Mouse (Mus musculus) heart, postnatal 0 days (tissue): ENCODE results near the gene Ppm1l. TPM values are rescaled to one million over a fixed set of nuclear protein-coding genes. Genes with fewer than 3 reads are reported as not detected.

Experiments
- ATAC-seq: fragments of 200-750 bp; cut with Nextera tagmentation; 2 replicates; pipeline ENCODE4 v1.8.0; 2017; ENCODE audit warnings: low read depth, moderate number of reproducible peaks, moderate library complexity; ENCODE audit not compliant: insufficient read depth
- DNase-seq: peaks from one replicate; pipeline ENCODE4 v3.0.0-alpha.2; 2016; ENCODE audit warnings: low spot score
- H3K27ac ChIP-seq: fragments of 300-500 bp; sonication (generic); 2 replicates; pipeline ENCODE4 v1.5.1; 2014; ENCODE audit warnings: low read depth, mild to moderate bottlenecking
- H3K27me3 ChIP-seq: fragments of 300-500 bp; sonication (generic); 2 replicates; pipeline ENCODE4 v1.6.1; 2014; ENCODE audit warnings: low read length, mixed read lengths; ENCODE audit not compliant: control insufficient read depth, insufficient read depth
- H3K36me3 ChIP-seq: fragments of 300-500 bp; sonication (generic); replicated peaks from 2 replicates; pipeline ENCODE4 v1.6.1; 2014; ENCODE audit warnings: low read length, mixed read lengths; ENCODE audit not compliant: control insufficient read depth, insufficient read depth
- H3K4me1 ChIP-seq: fragments of 300-500 bp; sonication (generic); 2 replicates; pipeline ENCODE4 v1.6.1; 2014; ENCODE audit warnings: antibody characterized with exemption; ENCODE audit not compliant: control insufficient read depth, insufficient read depth
- H3K4me2 ChIP-seq: fragments of 300-500 bp; sonication (generic); 2 replicates; pipeline ENCODE4 v1.6.1; 2014; ENCODE audit warnings: low read depth, mild to moderate bottlenecking, low read length, moderate library complexity
- H3K4me3 ChIP-seq: fragments of 300-500 bp; sonication (generic); 2 replicates; pipeline ENCODE4 v1.5.1; 2014; ENCODE audit warnings: low read depth, low read length
- H3K9ac ChIP-seq: fragments of 300-500 bp; sonication (generic); replicated peaks from 2 replicates; pipeline ENCODE4 v1.6.1; 2014; ENCODE audit warnings: low read depth, low read length, mixed read lengths
- H3K9me3 ChIP-seq: fragments of 300-500 bp; sonication (generic); replicated peaks from 2 replicates; pipeline ENCODE4 v1.6.1; 2016; ENCODE audit warnings: low read length; ENCODE audit not compliant: control insufficient read depth
- CTCF ChIP-seq: IDR thresholded peaks from 2 replicates; pipeline ENCODE4 v1.5.1; 2016; ENCODE audit warnings: antibody characterized with exemption, control low read depth, low read depth
- EP300 ChIP-seq: IDR thresholded peaks from 2 replicates; pipeline ENCODE4 v1.6.1; 2016; ENCODE audit warnings: antibody characterized with exemption, low read depth
- WGBS: fragments of 180-500 bp; shearing (Covaris S2); extraction: QIAGEN DNeasy Blood & Tissue Kit; methylation state at CpG from one replicate; pipeline ENCODE4 v1.1.7; 2014; 5-methylcytosine and 5-hydroxymethylcytosine counted together
- polyA plus RNA-seq: library from polyadenylated mRNA; unstranded; fragments of >200 nt; fragmentation: Nextera tagmentation; extraction: Ambion mirVana; gene quantifications from 2 replicates; pipeline ENCODE4 v1.2.1, GENCODE M21; 2015
- total RNA-seq: library from RNA; depleted of rRNA; stranded (reverse); fragments of >200 nt; gene quantifications from 2 replicates; pipeline ENCODE4 v1.2.3, GENCODE M21; 2014; ENCODE audit warnings: low replicate concordance

Ppm1l gene
- total and polyA plus RNA-seq, 2 experiments from 2014 or later: 8.7 to 13.8 TPM

DNA sequence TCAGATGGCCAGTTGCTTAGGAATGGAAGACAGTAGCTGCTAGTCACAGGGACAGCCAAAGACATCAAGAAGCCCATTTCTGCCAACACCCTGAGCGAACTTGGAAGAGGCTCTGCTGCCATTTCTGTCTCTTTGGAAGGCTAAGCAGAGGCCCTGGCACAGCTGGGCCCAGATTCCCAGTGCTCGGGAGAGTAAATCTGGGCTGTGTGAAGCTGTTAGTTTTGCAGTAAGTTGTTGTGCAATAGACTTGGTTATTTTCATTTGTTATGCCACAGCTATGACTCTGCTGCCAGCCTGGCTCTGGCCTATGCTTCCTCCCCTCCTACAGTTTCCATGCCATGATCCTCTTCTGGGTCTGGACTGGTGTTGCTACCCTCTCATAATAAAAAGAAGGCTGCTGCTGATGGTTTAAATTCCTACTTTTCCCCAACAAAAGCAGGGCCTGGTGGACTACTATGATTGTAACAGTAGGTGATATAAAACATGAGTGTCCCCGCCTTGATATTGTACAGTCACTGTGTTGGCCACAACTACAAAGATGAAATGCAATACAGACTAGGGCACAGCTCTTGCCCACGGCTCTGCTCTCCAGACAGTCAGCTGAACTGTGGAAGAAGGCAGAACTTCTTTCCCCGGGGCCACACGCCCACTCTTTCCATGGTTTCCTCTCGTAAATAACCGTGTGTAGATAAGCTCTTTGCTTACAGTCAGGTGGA lies 207.9 kb downstream of the Ppm1l start:
- DNase-seq: no peak

DNA sequence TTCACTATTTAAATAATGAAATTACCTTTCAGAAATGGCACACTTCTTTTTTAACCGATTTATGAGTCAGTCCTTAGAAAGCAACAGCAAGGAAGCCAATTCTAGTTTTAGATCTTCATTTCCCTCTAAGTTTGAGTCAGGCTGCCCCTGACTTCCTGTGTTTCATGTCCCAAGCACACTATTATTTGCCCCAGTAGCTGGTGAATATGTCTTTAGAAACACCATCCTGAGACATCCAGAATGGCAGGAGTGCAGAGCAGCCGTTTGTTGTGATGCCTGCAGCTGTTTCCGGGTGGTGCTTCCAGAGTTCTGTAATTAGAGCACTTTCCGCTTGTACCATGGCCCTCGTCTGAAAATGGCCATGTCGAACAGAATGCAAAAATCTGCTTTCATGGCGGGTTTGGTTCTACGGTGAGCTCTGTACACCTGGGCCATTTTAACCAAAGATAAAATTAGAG lies 208.4 kb downstream of the Ppm1l start:
- H3K36me3 ChIP-seq: no peaks in the 10 kb centered on the region
- DNase-seq: no peak
- no peak for ATAC-seq

More for the DNA sequence above, 207.9 kb downstream of the Ppm1l start:
- Histone ChIP-seq H3K4me2 (no peak overlapping the region), H3K27me3 (no peaks in the 10 kb centered on the region), H3K4me1 (no peaks in the 10 kb centered on the region), H3K4me3 (no peak overlapping the region), H3K36me3 (no peaks in the 10 kb centered on the region), H3K9ac (no peak overlapping the region), H3K27ac (no peak overlapping the region), H3K9me3 (0 out of 2 replicates have a peak, but pooled peaks cover 4% of the 10 kb centered on the region)
- 62% methylated on average over 8 of the region's 8 CpGs for WGBS
- no peak for TF ChIP-seq CTCF
- no peak for TF ChIP-seq EP300
- no peak for ATAC-seq

DNA sequence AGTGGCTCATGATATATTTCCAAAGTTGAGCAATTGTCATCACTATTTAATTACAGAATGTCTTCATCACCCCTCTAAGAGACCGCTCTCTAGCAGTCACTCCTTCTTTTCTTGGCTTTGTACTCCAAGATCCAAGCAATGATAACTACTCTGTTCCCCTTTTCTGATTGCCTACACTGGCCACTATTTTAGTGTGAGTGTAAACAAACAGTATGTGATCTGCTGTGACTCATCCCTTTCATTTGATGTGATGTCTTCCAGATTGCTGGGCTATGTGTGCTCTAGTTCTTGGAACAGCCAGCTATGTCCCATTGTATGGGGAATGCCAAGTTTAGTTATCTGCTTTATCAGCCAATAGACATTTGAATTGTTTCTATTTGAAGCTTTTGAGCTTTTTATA lies 210.7 kb downstream of the Ppm1l start:
- H3K4me1 ChIP-seq: no peaks in the 10 kb centered on the region
- 0 out of 2 replicates have a peak, but pooled peaks cover under 1% of the 10 kb centered on the region for H3K9me3 ChIP-seq
- no peaks in the 10 kb centered on the region for H3K27me3 ChIP-seq
- H3K36me3 ChIP-seq: no peaks in the 10 kb centered on the region
- H3K9ac ChIP-seq: no peak overlapping the region
- ATAC-seq (no peak), DNase-seq (no peak)
- H3K27ac ChIP-seq: no peak overlapping the region
- no peak for TF ChIP-seq CTCF
- no peak for TF ChIP-seq EP300
- no peak overlapping the region for H3K4me3 ChIP-seq
- 100% methylated on average over 1 of the region's 1 CpGs for WGBS
- no peak overlapping the region for H3K4me2 ChIP-seq

More for the DNA sequence above, 208.4 kb downstream of the Ppm1l start:
- Histone ChIP-seq H3K9ac (no peak overlapping the region), H3K27me3 (no peaks in the 10 kb centered on the region), H3K9me3 (0 out of 2 replicates have a peak, but pooled peaks cover 4% of the 10 kb centered on the region), H3K27ac (no peak overlapping the region), H3K4me2 (no peak overlapping the region), H3K4me3 (no peak overlapping the region), H3K4me1 (no peaks in the 10 kb centered on the region)
- no peak for TF ChIP-seq EP300
- 58% methylated on average over 8 of the region's 8 CpGs for WGBS

DNA sequence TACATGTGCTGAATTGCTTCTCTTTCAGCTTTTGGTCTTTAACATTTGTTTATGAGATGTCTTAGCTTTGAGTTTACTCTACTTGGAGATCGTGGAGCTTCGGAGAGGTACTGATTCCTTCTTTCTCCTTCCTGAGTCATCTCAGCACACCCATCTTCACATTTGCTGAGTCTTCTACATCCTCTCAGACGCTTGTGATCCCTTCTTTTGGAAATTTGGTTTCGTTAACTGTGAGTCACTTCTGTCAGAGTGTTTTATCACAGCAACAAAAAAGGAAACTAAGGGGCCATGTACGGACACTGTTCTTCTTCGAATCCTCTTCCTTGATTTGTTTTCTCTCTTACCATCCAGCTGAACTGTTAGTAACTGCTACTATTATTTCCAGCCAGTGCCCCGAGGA lies 212.9 kb downstream of the Ppm1l start:
- H3K27me3 ChIP-seq: no peaks in the 10 kb centered on the region
- no peak overlapping the region for H3K9ac ChIP-seq
- no peaks in the 10 kb centered on the region for H3K9me3 ChIP-seq
- TF ChIP-seq CTCF (no peak), EP300 (no peak)
- no peak overlapping the region for H3K4me2 ChIP-seq
- H3K27ac ChIP-seq: no peak overlapping the region
- H3K4me3 ChIP-seq: no peak overlapping the region
- H3K4me1 ChIP-seq: no peaks in the 10 kb centered on the region
- no peak for ATAC-seq
- DNase-seq: no peak
- H3K36me3 ChIP-seq: no peaks in the 10 kb centered on the region
- 60% methylated on average over 7 of the region's 7 CpGs for WGBS

GRCm38 (mm10) chr3:69531511-69531910 lies 214.8 kb downstream of the Ppm1l start:
- H3K9ac ChIP-seq: no peak overlapping the region
- H3K4me1 ChIP-seq: no peaks in the 10 kb centered on the region
- no peaks in the 10 kb centered on the region for H3K9me3 ChIP-seq
- 84% methylated on average over 9 of the region's 9 CpGs for WGBS
- no peak overlapping the region for H3K27ac ChIP-seq
- ATAC-seq (no peak), DNase-seq (no peak)
- H3K4me2 ChIP-seq: no peak overlapping the region
- H3K36me3 ChIP-seq: no peaks in the 10 kb centered on the region
- no peaks in the 10 kb centered on the region for H3K27me3 ChIP-seq
- no peak overlapping the region for H3K4me3 ChIP-seq
- TF ChIP-seq CTCF (no peak), EP300 (no peak)

GRCm38 (mm10) chr3:69532687-69533086 lies 216.0 kb downstream of the Ppm1l start:
- DNase-seq: no peak
- WGBS: 61% methylated on average over 4 of the region's 4 CpGs

More at GRCm38 (mm10) chr3:69532687-69533086, 216.0 kb downstream of the Ppm1l start:
- Histone ChIP-seq H3K9ac (no peak overlapping the region), H3K4me1 (no peaks in the 10 kb centered on the region), H3K27me3 (no peaks in the 10 kb centered on the region), H3K4me3 (no peak overlapping the region), H3K9me3 (no peaks in the 10 kb centered on the region), H3K36me3 (no peaks in the 10 kb centered on the region), H3K4me2 (no peak overlapping the region), H3K27ac (no peak overlapping the region)
- ATAC-seq: no peak
- no peak for TF ChIP-seq CTCF
- TF ChIP-seq EP300: no peak
